Mouse (Mus musculus): ENCODE results near the gene Tppp2. TPM values are rescaled to one million over a fixed set of nuclear protein-coding genes. Genes with fewer than 3 reads are reported as not detected.

Gene Tppp2
- total and polyA plus RNA-seq, 2 experiments from 2014 or later = not detected

GRCm38 (mm10) chr14:51960316-51960715 is 42.1 kb downstream of the Tppp2 start:
- no peaks in the 10 kb centered on the region for H3K9me3 ChIP-seq (ENCODE audit: low read length)
- ATAC-seq = no peak
- H3K4me2 ChIP-seq (ENCODE audit: low read depth) = no peak overlapping the region
- no peak overlapping the region for H3K4me3 ChIP-seq (ENCODE audit: low read depth, low read length)
- no peaks in the 10 kb centered on the region for H3K36me3 ChIP-seq (ENCODE audit: insufficient read depth)
- 87% methylated on average over 2 of the region's 2 CpGs for WGBS
- no peaks in the 10 kb centered on the region for H3K4me1 ChIP-seq (ENCODE audit: insufficient read depth)
- no peak for DNase-seq
- H3K27ac ChIP-seq (ENCODE audit: low read depth, low read length) = no peak overlapping the region
- no peaks in the 10 kb centered on the region for H3K27me3 ChIP-seq (ENCODE audit: insufficient read depth, low read length)
- H3K9ac ChIP-seq = no peak overlapping the region
- no peak for TF ChIP-seq CTCF (IDR thresholded peaks at IDR 0.05; ENCODE audit: low read depth)

- Histone ChIP-seq H3K4me3 (ENCODE audit: low read depth, low read length) (no peak overlapping the region), H3K9ac (no peak overlapping the region), H3K4me1 (ENCODE audit: insufficient read depth) (no peaks in the 10 kb centered on the region), H3K36me3 (ENCODE audit: insufficient read depth) (no peaks in the 10 kb centered on the region), H3K9me3 (ENCODE audit: low read length) (no peaks in the 10 kb centered on the region), H3K27me3 (ENCODE audit: insufficient read depth, low read length) (no peaks in the 10 kb centered on the region), H3K4me2 (ENCODE audit: low read depth) (no peak overlapping the region), H3K27ac (ENCODE audit: low read depth, low read length) (no peak overlapping the region)
- DNase-seq = no peak
- ATAC-seq = no peak
- TF ChIP-seq CTCF (IDR thresholded peaks at IDR 0.05; ENCODE audit: low read depth) = no peak
- WGBS = 69% methylated on average over 3 of the region's 3 CpGs
These were observed 49.2 kb downstream of the Tppp2 start for GRCm38 (mm10) chr14:51967400-51967799.

Other genes starting within 250 kb of the Tppp2 start
- gene Gm17079, start 223.0 kb upstream of the Tppp2 start, total RNA-seq (2014; rRNA removed) = not detected in 2 replicates
- not detected in 2 replicates for gene Gm17079, start 223.0 kb upstream of the Tppp2 start, polyA plus RNA-seq (2015; fragmentation: Nextera tagmentation; extraction: Ambion mirVana)
- not detected in 2 replicates for gene Gm5800, start 201.2 kb upstream of the Tppp2 start, total RNA-seq (2014; rRNA removed)
- not detected in 2 replicates for gene Gm5800, start 201.2 kb upstream of the Tppp2 start, polyA plus RNA-seq (2015; fragmentation: Nextera tagmentation; extraction: Ambion mirVana)
- gene Ang4, start 144.8 kb upstream of the Tppp2 start, total RNA-seq (2014; rRNA removed) = not detected in 2 replicates
- not detected in 2 replicates for gene Ang4, start 144.8 kb upstream of the Tppp2 start, polyA plus RNA-seq (2015; fragmentation: Nextera tagmentation; extraction: Ambion mirVana)
- not detected in 2 replicates for gene AY358078, start 118.4 kb upstream of the Tppp2 start, total RNA-seq (2014; rRNA removed)
- gene AY358078, start 118.4 kb upstream of the Tppp2 start, polyA plus RNA-seq (2015; fragmentation: Nextera tagmentation; extraction: Ambion mirVana) = not detected in 2 replicates
- gene Ear6, start 64.7 kb upstream of the Tppp2 start, total RNA-seq (2014; rRNA removed) = not detected in 2 replicates
- not detected in 2 replicates for gene Ear6, start 64.7 kb upstream of the Tppp2 start, polyA plus RNA-seq (2015; fragmentation: Nextera tagmentation; extraction: Ambion mirVana)
- 47.4 and 49.5 TPM in 2 replicates for gene Mettl17, start 33.6 kb upstream of the Tppp2 start, total RNA-seq (2014; rRNA removed)
- gene Mettl17, start 33.6 kb upstream of the Tppp2 start, polyA plus RNA-seq (2015; fragmentation: Nextera tagmentation; extraction: Ambion mirVana) = 47.5 and 54.5 TPM in 2 replicates
- 2.5 and 3.1 TPM in 2 replicates for gene Slc39a2, start 25.5 kb upstream of the Tppp2 start, total RNA-seq (2014; rRNA removed)
- gene Slc39a2, start 25.5 kb upstream of the Tppp2 start, polyA plus RNA-seq (2015; fragmentation: Nextera tagmentation; extraction: Ambion mirVana) = 0.29 and 0.39 TPM in 2 replicates
- 284 and 326 TPM in 2 replicates for gene Ndrg2, start 4.3 kb upstream of the Tppp2 start, total RNA-seq (2014; rRNA removed)
- 210 and 297 TPM in 2 replicates for gene Ndrg2, start 4.3 kb upstream of the Tppp2 start, polyA plus RNA-seq (2015; fragmentation: Nextera tagmentation; extraction: Ambion mirVana)
- gene Rnase13, start 4.3 kb downstream of the Tppp2 start, total RNA-seq (2014; rRNA removed) = not detected in 2 replicates
- gene Rnase13, start 4.3 kb downstream of the Tppp2 start, polyA plus RNA-seq (2015; fragmentation: Nextera tagmentation; extraction: Ambion mirVana) = not detected in 2 replicates
- gene Arhgef40, start 66.3 kb downstream of the Tppp2 start, total RNA-seq (2014; rRNA removed) = 61.6 and 84.6 TPM in 2 replicates
- 27.3 and 46.8 TPM in 2 replicates for gene Arhgef40, start 66.3 kb downstream of the Tppp2 start, polyA plus RNA-seq (2015; fragmentation: Nextera tagmentation; extraction: Ambion mirVana)
- gene Tmem253, start 97.2 kb downstream of the Tppp2 start, total RNA-seq (2014; rRNA removed) = 0.38 TPM in 1 of 2 replicates, not detected in the other
- gene Tmem253, start 97.2 kb downstream of the Tppp2 start, polyA plus RNA-seq (2015; fragmentation: Nextera tagmentation; extraction: Ambion mirVana) = 0.67 TPM in 1 of 2 replicates, not detected in the other
- gene Zfp219, start 102.3 kb downstream of the Tppp2 start, total RNA-seq (2014; rRNA removed) = 37.2 and 51.4 TPM in 2 replicates
- 16.6 and 19.8 TPM in 2 replicates for gene Zfp219, start 102.3 kb downstream of the Tppp2 start, polyA plus RNA-seq (2015; fragmentation: Nextera tagmentation; extraction: Ambion mirVana)
- gene Olfr221, start 124.0 kb downstream of the Tppp2 start, total RNA-seq (2014; rRNA removed) = not detected in 2 replicates
- gene Olfr221, start 124.0 kb downstream of the Tppp2 start, polyA plus RNA-seq (2015; fragmentation: Nextera tagmentation; extraction: Ambion mirVana) = not detected in 2 replicates
- 96.3 and 105 TPM in 2 replicates for gene Hnrnpc, start 185.6 kb downstream of the Tppp2 start, total RNA-seq (2014; rRNA removed)
- gene Hnrnpc, start 185.6 kb downstream of the Tppp2 start, polyA plus RNA-seq (2015; fragmentation: Nextera tagmentation; extraction: Ambion mirVana) = 323 and 368 TPM in 2 replicates
- gene Rpgrip1, start 192.3 kb downstream of the Tppp2 start, total RNA-seq (2014; rRNA removed) = 1.6 and 3.2 TPM in 2 replicates
- gene Rpgrip1, start 192.3 kb downstream of the Tppp2 start, polyA plus RNA-seq (2015; fragmentation: Nextera tagmentation; extraction: Ambion mirVana) = 50.1 and 50.6 TPM in 2 replicates